Mouse (Mus musculus): Measurements from ENCODE around the gene Thumpd2.

Thumpd2 gene

GRCm38 (mm10) chr17:81032957-81033356, 31.9 kb downstream of the Thumpd2 start:
- in situ Hi-C loops (cut with MboI, MseI) = no loop called here

GRCm38 (mm10) chr17:81031830-81032442, 32.9 kb downstream of the Thumpd2 start:
- in situ Hi-C loops (cut with MboI, MseI) = no loop called here

GRCm38 (mm10) chr17:81027331-81027730, 37.6 kb downstream of the Thumpd2 start:
- in situ Hi-C loops (cut with MboI, MseI) = no loop called here

GRCm38 (mm10) chr17:81017132-81017531, 47.8 kb downstream of the Thumpd2 start:
- in situ Hi-C loops (cut with MboI, MseI) = no loop called here

GRCm38 (mm10) chr17:81015814-81016447, 49.0 kb downstream of the Thumpd2 start:
- in situ Hi-C loops (cut with MboI, MseI) = no loop called here

- in situ Hi-C loops (cut with MboI, MseI) = no loop called here
Measured at GRCm38 (mm10) chr17:81010844-81011685, 53.8 kb downstream of the Thumpd2 start.

- in situ Hi-C loops (cut with MboI, MseI) = no loop called here
Measured at GRCm38 (mm10) chr17:81010199-81010598, 54.7 kb downstream of the Thumpd2 start.

GRCm38 (mm10) chr17:81009112-81009511, 55.8 kb downstream of the Thumpd2 start:
- in situ Hi-C loops (cut with MboI, MseI) = no loop called here

- in situ Hi-C loops (cut with MboI, MseI) = no loop called here
Measured at GRCm38 (mm10) chr17:81005292-81005691, 59.6 kb downstream of the Thumpd2 start.

GRCm38 (mm10) chr17:81004454-81004853, 60.4 kb downstream of the Thumpd2 start:
- in situ Hi-C loops (cut with MboI, MseI) = no loop called here

- in situ Hi-C loops (cut with MboI, MseI) = no loop called here
Measured at GRCm38 (mm10) chr17:81002130-81002529, 62.8 kb downstream of the Thumpd2 start.

- in situ Hi-C loops (cut with MboI, MseI) = no loop called here
Measured at GRCm38 (mm10) chr17:81001647-81002046, 63.2 kb downstream of the Thumpd2 start.

GRCm38 (mm10) chr17:81001010-81001409, 63.9 kb downstream of the Thumpd2 start:
- in situ Hi-C loops (cut with MboI, MseI) = no loop called here

GRCm38 (mm10) chr17:80998958-80999357, 65.9 kb downstream of the Thumpd2 start:
- in situ Hi-C loops (cut with MboI, MseI) = loop anchor here (10.0 kb wide), 1 partner anchor 1416 kb away; no protein-coding TSS in a partner anchor

- in situ Hi-C loops (cut with MboI, MseI) = loop anchor here (10.0 kb wide), 1 partner anchor 1418 kb away; no protein-coding TSS in a partner anchor
Measured at GRCm38 (mm10) chr17:80997226-80997625, 67.7 kb downstream of the Thumpd2 start.

GRCm38 (mm10) chr17:80991535-80992127, 73.3 kb downstream of the Thumpd2 start:
- in situ Hi-C loops (cut with MboI, MseI) = loop anchor here (10.0 kb wide), 1 partner anchor 1423 kb away; no protein-coding TSS in a partner anchor

- in situ Hi-C loops (cut with MboI, MseI) = no loop called here
Measured at GRCm38 (mm10) chr17:80982976-80983375, 81.9 kb downstream of the Thumpd2 start.

- in situ Hi-C loops (cut with MboI, MseI) = no loop called here
Measured at GRCm38 (mm10) chr17:80982412-80982787, 82.5 kb downstream of the Thumpd2 start.

GRCm38 (mm10) chr17:80981721-80982411, 83.0 kb downstream of the Thumpd2 start:
- in situ Hi-C loops (cut with MboI, MseI) = no loop called here

GRCm38 (mm10) chr17:80980096-80980495, 84.8 kb downstream of the Thumpd2 start:
- in situ Hi-C loops (cut with MboI, MseI) = no loop called here

GRCm38 (mm10) chr17:80977245-80977644, 87.6 kb downstream of the Thumpd2 start:
- in situ Hi-C loops (cut with MboI, MseI) = no loop called here
